Mouse (Mus musculus) spleen, adult 18-20 months (tissue): Measurements from ENCODE around the gene Mrpl11.
"Not testable (repeated sequence)": the region's sequence is repeated elsewhere in the genome, so short reads cannot be mapped to it uniquely, and the experiment has no call there.

Source experiments
- DNase-seq, 2 experiments: peaks; one replicate each; pipeline ENCODE4 v3.0.0; 2022; ENCODE audit warnings: mixed read lengths in 2 of 2

The Mrpl11 gene

DNA sequence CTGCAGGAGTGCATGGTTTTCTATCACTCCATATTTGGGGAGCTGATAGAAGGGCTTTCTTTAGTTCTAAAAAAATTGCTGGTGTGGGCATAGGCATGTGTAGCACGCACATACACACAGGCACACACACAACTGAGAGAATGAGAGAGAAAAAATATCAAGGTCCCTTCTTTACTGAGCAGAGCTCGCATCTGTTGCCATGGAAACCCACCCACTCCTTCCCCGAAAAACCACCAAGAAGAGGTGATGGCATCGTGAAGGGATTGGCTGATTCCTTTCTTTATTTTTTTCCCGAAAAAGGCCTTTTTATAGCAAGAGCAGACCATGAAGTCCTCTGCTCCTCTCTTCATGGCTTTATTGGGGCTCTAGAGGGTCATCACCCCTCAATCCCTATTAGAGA is 32.1 kb downstream of the Mrpl11 start:
- DNase-seq, result no peak

DNA sequence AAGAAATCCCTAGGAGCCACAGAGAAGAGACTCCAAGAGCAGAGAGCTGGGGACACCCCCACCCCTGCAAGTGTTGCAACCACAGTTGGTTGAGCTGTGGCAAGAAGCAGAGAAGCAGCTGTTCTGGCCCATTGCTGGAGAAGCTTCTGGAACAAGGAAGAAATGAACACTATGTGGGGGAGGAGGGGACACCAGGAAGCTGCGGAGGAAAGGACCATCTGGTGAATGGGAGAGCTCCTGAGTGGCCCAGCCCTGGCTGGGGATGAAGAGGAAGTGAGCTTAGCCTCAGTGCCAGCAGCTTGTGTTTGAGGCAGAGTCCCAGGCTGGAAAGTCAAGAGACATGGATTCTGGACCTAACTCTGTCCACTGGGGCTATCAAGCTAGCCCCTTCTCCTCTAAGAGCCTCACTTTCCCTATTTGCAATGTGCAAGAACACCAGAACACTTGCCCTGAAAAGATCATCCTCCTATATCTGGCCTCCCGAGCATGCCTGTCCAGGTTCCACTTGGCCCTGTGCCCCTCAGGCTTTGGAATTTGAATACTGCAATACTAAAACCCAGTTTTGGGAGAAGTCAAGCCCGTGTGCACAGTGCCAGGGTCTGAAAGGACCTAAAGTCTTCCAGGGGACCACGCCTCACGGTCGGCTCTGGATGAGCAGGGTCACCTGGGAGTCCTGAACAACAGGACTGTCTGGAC is 37.6 kb downstream of the Mrpl11 start:
- DNase-seq, result no peak

DNA sequence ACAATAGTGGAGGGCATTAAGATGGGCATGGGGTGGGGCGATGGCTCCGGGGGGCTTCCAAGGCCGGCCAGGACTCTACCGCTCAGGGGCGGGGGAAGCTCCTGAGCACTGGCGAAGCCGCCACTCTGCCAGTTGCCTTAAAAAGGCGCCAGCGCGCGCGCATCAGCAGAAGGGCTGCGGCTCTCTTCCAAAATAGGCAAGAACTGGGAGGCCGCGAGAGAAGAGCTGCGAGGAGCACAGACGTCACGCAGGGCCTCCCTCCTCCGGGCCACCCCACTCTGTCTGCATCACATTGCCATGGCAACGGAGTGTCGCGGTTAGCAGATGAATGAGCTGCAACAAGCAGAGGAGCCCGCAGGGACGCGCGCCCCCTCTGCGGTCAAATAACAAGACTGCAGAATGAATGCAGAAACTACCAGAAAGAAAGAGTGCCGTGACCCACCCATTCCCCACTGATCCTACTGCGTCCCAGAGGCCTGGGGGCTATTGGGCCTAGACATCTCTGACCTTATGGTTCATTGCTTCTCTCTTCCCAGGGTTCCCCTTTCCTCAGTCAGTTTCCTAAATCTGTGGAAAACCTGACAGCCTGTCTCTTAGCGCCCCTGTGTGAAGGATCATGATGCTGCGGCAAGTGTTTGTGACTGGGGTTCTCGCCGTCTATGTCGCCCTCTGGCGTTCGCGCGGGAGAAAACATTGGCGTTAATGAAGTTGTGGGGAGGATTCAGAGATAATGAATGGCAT is 39.9 kb downstream of the Mrpl11 start:
- peak; percentile 46 to 67 for DNase-seq

DNA sequence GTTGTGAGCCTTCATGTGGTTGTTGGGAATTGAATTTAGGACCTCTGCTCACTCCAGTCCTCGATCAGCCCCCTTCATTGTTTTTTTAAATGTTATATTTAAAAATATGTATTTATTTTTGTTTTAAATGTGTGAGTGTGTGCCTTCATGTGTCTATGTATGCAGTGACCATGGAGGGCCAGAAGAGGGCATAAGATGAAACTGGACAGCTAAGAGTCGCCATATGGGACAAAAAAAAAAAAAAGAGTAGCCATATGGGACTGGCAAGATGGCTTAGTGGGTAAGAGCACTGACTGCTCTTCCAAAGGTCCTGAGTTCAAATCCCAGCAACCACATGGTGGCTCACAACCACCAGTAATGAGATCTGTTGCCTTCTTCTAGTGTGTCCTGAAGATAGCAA is 41.7 kb downstream of the Mrpl11 start:
- DNase-seq, result not testable (repeated sequence)

DNA sequence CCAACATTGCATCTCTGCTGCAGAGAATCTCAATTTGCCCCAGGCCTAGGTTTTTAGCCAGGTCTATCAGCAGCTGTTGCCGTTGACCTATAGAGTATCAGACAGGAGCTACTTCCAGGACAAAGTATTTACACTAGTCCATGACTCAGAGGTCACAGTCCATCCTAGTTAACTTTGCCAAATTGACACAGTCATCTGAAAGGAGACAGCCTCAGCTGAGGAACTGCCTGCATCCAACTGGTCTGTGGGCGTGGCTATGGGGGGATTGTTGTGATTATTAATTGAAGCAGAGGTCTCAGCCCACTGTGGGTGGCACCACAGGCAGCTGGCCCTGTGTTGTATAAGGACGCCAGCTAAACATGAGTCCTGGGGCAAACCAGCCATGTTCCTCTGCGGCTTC is 43.0 kb downstream of the Mrpl11 start:
- DNase-seq, result no peak

DNA sequence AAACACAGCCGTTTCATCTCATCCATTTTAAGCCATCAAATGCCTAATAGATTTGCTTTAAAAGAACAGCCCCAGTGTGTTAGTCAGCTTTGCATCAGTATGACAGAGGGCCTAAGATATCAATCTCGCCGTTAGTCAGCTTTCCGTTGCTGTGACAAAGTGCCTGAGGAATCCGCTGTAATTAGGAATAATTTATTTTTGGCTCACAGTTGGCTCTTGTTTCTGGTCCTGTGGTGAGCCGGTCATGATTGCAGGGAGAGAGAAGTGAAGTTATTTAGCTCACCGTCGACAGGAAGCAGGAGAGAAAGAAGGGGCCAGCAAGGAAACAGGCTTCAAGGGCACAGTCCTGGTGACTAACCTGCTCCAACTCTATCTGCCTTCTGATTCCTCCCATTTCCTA is 51.2 kb downstream of the Mrpl11 start:
- DNase-seq, result no peak

DNA sequence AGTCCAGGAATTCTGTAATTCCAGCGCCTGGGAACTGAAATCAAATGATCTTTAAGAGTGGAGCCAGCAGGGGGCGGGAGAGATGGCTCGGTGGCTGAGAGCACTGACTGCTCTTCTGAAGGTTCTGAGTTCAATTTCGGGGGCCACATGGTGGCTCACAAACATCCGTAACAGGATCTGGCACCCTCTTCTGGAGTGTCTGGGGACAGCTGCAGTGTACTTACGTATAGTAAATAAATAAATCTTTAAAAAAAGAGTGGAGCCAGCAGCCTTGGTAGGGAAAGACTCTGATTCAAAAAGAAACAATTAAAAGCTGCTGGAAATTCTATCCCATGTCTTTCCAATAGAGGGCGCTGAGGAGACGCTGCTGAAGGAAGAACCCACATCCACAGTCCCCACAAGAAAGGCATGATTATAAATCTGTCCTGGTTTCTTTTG is 53.0 kb downstream of the Mrpl11 start:
- DNase-seq, result peak in 1 of 2 experiments; percentile 26

DNA sequence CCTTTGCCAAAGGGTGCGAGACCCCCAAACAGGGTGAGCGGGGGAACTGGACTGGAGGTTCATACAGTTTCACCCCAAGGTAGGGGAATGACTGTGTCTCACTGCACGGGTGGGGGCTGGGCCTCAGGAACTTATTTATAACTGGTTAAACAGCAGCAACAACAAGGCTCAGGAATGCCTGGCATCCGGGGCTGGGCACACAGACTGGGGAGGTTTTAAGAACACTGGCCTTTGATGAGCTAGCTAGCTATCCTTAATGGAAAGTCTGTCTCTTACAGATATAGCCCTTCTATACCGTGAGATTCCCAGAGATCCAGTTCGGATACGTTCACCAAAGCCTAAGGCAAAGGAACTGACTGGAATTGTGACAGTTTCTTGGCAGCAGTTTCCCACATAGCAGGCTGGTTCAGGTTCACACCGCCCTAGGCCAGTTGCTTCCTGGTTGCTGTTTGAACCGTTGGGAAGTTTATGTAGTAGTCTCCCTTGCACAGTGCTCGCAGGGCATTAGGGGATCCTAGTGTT is 54.3 kb downstream of the Mrpl11 start:
- no peak for DNase-seq
